Mouse (Mus musculus) fat pad, adult 2 months (tissue): Measurements from ENCODE around the gene Gm49450.

Experiments used
- DNase-seq: peaks from one replicate; pipeline ENCODE4 v3.0.0-alpha.2; 2011; ENCODE audit warnings: low read depth, low spot score; ENCODE audit errors: extremely low read depth

Gm49450 gene

DNA sequence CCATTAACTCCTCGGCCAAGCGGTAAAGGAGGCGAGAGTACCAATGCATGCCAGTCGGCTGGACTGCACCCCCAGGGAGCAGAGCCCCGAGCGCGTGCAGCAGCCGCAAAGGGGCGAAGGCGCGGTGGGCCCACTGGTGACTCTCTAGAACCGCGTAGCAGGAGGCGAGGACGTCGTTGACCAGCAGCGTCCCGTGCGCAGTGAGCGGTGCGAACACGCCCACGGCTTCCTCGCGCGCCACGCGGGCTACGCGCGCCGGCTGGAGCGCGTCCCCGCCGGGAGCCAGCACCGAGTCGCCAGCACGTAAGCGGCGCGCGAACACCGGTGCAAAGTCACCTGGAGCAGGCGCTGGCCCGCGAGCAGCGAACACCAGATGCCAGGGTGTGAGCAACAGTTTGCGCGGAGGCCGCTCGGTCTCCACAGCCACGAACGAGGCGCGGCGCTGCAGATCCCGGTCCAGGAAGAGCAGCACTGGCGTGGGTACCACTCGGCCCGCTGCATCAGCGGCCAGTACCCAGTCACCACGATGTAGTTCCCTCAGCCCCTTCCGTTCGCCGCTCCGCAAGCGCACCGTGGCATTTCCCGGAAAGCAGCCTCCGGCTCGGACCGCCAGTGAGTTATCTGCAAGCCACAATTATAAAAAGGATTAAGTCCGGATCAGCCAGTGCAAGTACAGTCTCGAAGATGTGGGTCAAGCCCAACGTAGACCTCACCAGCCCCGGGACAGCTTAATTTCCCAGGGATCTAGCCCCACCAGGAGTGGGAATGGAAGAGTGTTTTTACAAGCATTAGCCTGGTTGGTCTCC lies 59.2 kb downstream of the Gm49450 start, which contains the start of gene Rhebl1:
Rhebl1 (minus strand) TSS at position 601 of the 806 bp plus-strand sequence.
- no peak for DNase-seq

DNA sequence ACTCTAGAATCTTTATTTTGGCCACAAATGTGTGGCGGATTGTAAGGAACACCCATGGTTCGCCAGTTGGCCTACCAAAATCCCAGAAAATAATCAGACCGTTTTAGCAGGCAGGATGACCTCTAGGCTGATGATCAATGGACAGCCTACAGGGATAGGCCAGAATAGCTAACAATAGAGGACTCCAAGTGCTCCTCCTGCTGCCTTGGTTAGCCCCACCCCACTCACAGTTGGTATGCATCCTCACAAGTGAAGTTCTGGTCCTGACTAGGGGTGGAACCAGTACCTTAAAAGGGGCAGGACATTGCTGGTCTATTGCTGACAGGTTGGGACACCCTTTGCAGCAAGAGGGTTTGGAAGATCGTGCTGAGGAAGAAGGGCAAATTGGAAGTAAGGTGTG lies 60.3 kb downstream of the Gm49450 start:
- no peak for DNase-seq

GRCm38 (mm10) chr15:98891907-98892606 lies 61.3 kb downstream of the Gm49450 start:
- no peak for DNase-seq

- no peak for DNase-seq
These were observed 62.1 kb downstream of the Gm49450 start for GRCm38 (mm10) chr15:98891198-98891742.

DNA sequence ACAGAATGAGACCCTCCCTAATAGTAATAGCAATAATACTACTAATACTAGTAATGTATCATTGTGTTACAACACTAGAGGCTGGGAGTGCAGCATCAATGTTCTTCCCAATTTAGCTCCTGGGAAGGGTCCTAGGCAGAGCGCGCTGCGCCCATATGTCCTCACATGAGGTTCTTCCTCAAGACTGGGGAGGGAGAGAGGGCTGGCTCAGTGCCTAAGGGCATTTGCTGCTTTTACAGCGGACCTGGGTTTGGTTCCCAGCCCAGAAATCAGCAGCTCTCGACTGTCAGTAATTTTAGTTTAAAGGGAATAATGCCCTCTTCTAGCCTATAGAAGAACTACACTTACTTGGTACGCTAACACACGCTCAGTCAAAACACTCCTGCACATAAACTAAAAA lies 65.8 kb downstream of the Gm49450 start:
- no peak for DNase-seq

DNA sequence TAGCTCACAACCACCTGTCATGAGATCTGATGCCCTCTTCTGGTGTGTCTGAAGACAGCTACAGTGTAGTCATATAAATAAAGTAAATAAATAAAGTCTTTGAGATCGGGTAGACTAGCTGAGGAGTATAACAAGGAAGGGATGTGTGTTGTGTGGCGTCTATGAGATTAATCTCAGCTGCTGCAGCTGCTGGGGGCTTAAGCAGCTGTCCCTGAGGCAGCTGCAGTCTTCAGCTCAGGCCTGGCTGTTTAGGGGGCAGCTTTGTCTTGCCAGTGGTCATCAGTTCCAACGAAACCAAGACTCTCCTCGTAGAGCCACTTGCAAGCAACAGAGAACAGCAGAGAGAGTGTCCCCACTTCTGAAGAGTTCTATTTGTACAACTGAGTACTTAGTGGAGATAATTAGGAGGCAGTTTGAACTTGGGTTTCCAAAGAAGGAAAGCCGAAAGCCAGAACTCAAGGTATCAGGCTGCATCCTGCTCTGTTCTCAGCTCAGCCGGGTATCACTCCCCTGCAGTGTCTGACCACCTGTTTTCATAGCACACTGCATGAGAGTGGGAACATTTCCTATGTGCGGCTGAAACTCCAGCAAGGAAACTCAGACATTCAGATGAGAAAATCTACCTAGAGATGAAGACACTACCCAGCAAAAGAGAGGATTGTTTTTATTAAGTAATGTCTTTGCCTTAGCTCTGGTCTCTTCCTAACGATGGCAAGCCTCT lies 66.5 kb downstream of the Gm49450 start:
- DNase-seq = no peak

- DNase-seq = no peak
These were observed 69.2 kb downstream of the Gm49450 start for GRCm38 (mm10) chr15:98884106-98884505.

GRCm38 (mm10) chr15:98883661-98884060 lies 69.7 kb downstream of the Gm49450 start:
- DNase-seq = no peak
